Mouse (Mus musculus) kidney, embryonic 15.5 days (tissue): Measurements from ENCODE around the gene Asphd1. TPM values are rescaled to one million over a fixed set of nuclear protein-coding genes. Genes with fewer than 3 reads are reported as not detected.
A peak's percentile ranks its signal among the peaks of the same experiment; 100 is the strongest.
"Not testable (repeated sequence)": the region's sequence is repeated elsewhere in the genome, so short reads cannot be mapped to it uniquely, and the experiment has no call there.

Experiments
- ATAC-seq: fragments of 200-750 bp; cut with Nextera tagmentation; replicated peaks from 2 replicates; pipeline ENCODE4 v1.8.0; 2017; ENCODE audit warnings: moderate TSS enrichment; ENCODE audit not compliant: low FRiP score
- H3K27ac ChIP-seq: fragments of 300-500 bp; sonication (generic); 2 replicates; pipeline ENCODE4 v1.5.1; 2015; ENCODE audit warnings: mild to moderate bottlenecking, inconsistent platforms
- H3K27me3 ChIP-seq: fragments of 300-500 bp; sonication (generic); 2 replicates; pipeline ENCODE4 v1.6.1; 2015; ENCODE audit warnings: inconsistent platforms
- H3K36me3 ChIP-seq: fragments of 300-500 bp; sonication (generic); 2 replicates; pipeline ENCODE4 v1.6.1; 2015; ENCODE audit warnings: inconsistent platforms
- H3K4me1 ChIP-seq: fragments of 300-500 bp; sonication (generic); 2 replicates; pipeline ENCODE4 v1.6.1; 2015; ENCODE audit warnings: inconsistent platforms
- H3K4me2 ChIP-seq: fragments of 300-500 bp; sonication (generic); 2 replicates; pipeline ENCODE4 v1.6.1; 2015; ENCODE audit warnings: moderate library complexity, mild to moderate bottlenecking, inconsistent platforms
- H3K4me3 ChIP-seq: fragments of 300-500 bp; sonication (generic); replicated peaks from 2 replicates; pipeline ENCODE4 v1.5.1; 2015; ENCODE audit warnings: mild to moderate bottlenecking, inconsistent platforms
- H3K9ac ChIP-seq: fragments of 300-500 bp; sonication (generic); 2 replicates; pipeline ENCODE4 v1.6.1; 2015; ENCODE audit warnings: mild to moderate bottlenecking, inconsistent platforms
- H3K9me3 ChIP-seq: fragments of 300-500 bp; sonication (generic); replicated peaks from 2 replicates; pipeline ENCODE4 v1.6.1; 2016; ENCODE audit warnings: inconsistent platforms
- WGBS: fragments of 180-500 bp; shearing (Covaris S2); methylation state at CpG from one replicate; pipeline ENCODE4 v1.1.7; 2015; ENCODE audit warnings: mixed read lengths; 5-methylcytosine and 5-hydroxymethylcytosine counted together
- polyA plus RNA-seq: library from polyadenylated mRNA; unstranded; fragments of >200 nt; fragmentation: Nextera tagmentation; extraction: Ambion mirVana; gene quantifications from 2 replicates; pipeline ENCODE4 v1.2.1, GENCODE M21; 2015

The Asphd1 gene
- polyA plus RNA-seq, 1 experiment from 2014 or later = 0.21 TPM

- Histone ChIP-seq H3K27me3 (no peaks in the 10 kb centered on the region), H3K4me2 (no peak overlapping the region), H3K36me3 (no peaks in the 10 kb centered on the region), H3K9ac (no peak overlapping the region), H3K9me3 (no peaks in the 10 kb centered on the region), H3K4me1 (peaks cover 11% of the 10 kb centered on the region; the same call in 1 of the 2 replicates), H3K4me3 (no peak overlapping the region), H3K27ac (no peak overlapping the region)
- WGBS = 85% methylated on average over 4 of the region's 4 CpGs
- no peak for ATAC-seq
These were observed 29.4 kb downstream of the Asphd1 start for GRCm38 (mm10) chr7:126919973-126920372.

GRCm38 (mm10) chr7:126918356-126918755, 31.0 kb downstream of the Asphd1 start:
- not testable (repeated sequence) for H3K36me3 ChIP-seq, H3K27ac ChIP-seq, ATAC-seq, H3K4me3 ChIP-seq, H3K9ac ChIP-seq, H3K9me3 ChIP-seq, H3K27me3 ChIP-seq, H3K4me2 ChIP-seq
- WGBS = 27% methylated on average over 4 of the region's 4 CpGs
- peaks cover 11% of the 10 kb centered on the region; the same call in 1 of the 2 replicates for H3K4me1 ChIP-seq

GRCm38 (mm10) chr7:126914844-126915243, 34.5 kb downstream of the Asphd1 start:
- no peaks in the 10 kb centered on the region for H3K9me3 ChIP-seq
- H3K27ac ChIP-seq = no peak overlapping the region
- no peak overlapping the region for H3K4me3 ChIP-seq
- no peaks in the 10 kb centered on the region for H3K27me3 ChIP-seq
- no peak for ATAC-seq
- 79% methylated on average over 3 of the region's 3 CpGs for WGBS
- H3K4me1 ChIP-seq = 0 out of 2 replicates have a peak, but pooled peaks cover 3% of the 10 kb centered on the region
- no peaks in the 10 kb centered on the region for H3K36me3 ChIP-seq
- no peak overlapping the region for H3K9ac ChIP-seq
- no peak overlapping the region for H3K4me2 ChIP-seq

- Histone ChIP-seq H3K4me1 (no peaks in the 10 kb centered on the region), H3K4me2 (no peak overlapping the region), H3K9me3 (no peaks in the 10 kb centered on the region), H3K36me3 (no peaks in the 10 kb centered on the region), H3K4me3 (no peak overlapping the region), H3K9ac (no peak overlapping the region), H3K27me3 (no peaks in the 10 kb centered on the region), H3K27ac (no peak overlapping the region)
- ATAC-seq = no peak
- WGBS = 75% methylated on average over 3 of the region's 3 CpGs
These were observed 43.8 kb downstream of the Asphd1 start for GRCm38 (mm10) chr7:126905590-126905989.

- not testable (repeated sequence) for ATAC-seq, H3K36me3 ChIP-seq, H3K27ac ChIP-seq, H3K9me3 ChIP-seq, H3K27me3 ChIP-seq, H3K9ac ChIP-seq, H3K4me2 ChIP-seq, H3K4me3 ChIP-seq
- 91% methylated on average over 7 of the region's 9 CpGs for WGBS
- peaks cover 16% of the 10 kb centered on the region for H3K4me1 ChIP-seq
These were observed 49.6 kb downstream of the Asphd1 start for GRCm38 (mm10) chr7:126899781-126900180.

GRCm38 (mm10) chr7:126898102-126898990, 51.0 kb downstream of the Asphd1 start:
- H3K27ac ChIP-seq = peak overlapping the region; percentile 82
- H3K9me3 ChIP-seq = no peaks in the 10 kb centered on the region
- ATAC-seq = peak; percentile 95
- H3K4me1 ChIP-seq = peaks cover 16% of the 10 kb centered on the region
- peak overlapping the region; percentile 71 for H3K4me3 ChIP-seq
- peak overlapping the region; percentile 81 for H3K4me2 ChIP-seq
- no peaks in the 10 kb centered on the region for H3K36me3 ChIP-seq
- no peaks in the 10 kb centered on the region for H3K27me3 ChIP-seq
- 9% methylated on average over 37 of the region's 37 CpGs for WGBS
- peak overlapping the region; percentile 75 for H3K9ac ChIP-seq

GRCm38 (mm10) chr7:126897390-126898101, 51.8 kb downstream of the Asphd1 start:
- H3K36me3 ChIP-seq = no peaks in the 10 kb centered on the region
- H3K4me2 ChIP-seq = peak overlapping the region; percentile 81
- H3K27me3 ChIP-seq = no peaks in the 10 kb centered on the region
- peak overlapping the region; percentile 71 for H3K4me3 ChIP-seq
- peak overlapping the region; percentile 75 for H3K9ac ChIP-seq
- H3K4me1 ChIP-seq = peaks cover 16% of the 10 kb centered on the region
- H3K27ac ChIP-seq = peak overlapping the region; percentile 61
- WGBS = 20% methylated on average over 16 of the region's 16 CpGs
- ATAC-seq = peak; percentile 19
- H3K9me3 ChIP-seq = no peaks in the 10 kb centered on the region

- Histone ChIP-seq H3K4me2 (peak overlapping the region; percentile 81), H3K9me3 (no peaks in the 10 kb centered on the region), H3K36me3 (peaks cover under 1% of the 10 kb centered on the region; the same call in 1 of the 2 replicates), H3K4me3 (no peak overlapping the region), H3K4me1 (peaks cover 16% of the 10 kb centered on the region), H3K27me3 (no peaks in the 10 kb centered on the region), H3K27ac (no peak overlapping the region), H3K9ac (no peak overlapping the region)
- no peak for ATAC-seq
- WGBS = 83% methylated on average over 5 of the region's 5 CpGs
These were observed 52.5 kb downstream of the Asphd1 start for GRCm38 (mm10) chr7:126896912-126897311.

Other genes with a start within 250 kb of the Asphd1 start
- 17.9 and 24.3 TPM in 2 replicates for gene Coro1a, start 241.8 kb downstream of the Asphd1 start, polyA plus RNA-seq
- 63.8 and 73.2 TPM in 2 replicates for gene Mapk3, start 190.0 kb downstream of the Asphd1 start, polyA plus RNA-seq
- gene Gdpd3, start 183.2 kb downstream of the Asphd1 start, polyA plus RNA-seq = 1.8 and 1.9 TPM in 2 replicates
- 81.5 and 82.2 TPM in 2 replicates for gene Ypel3, start 172.6 kb downstream of the Asphd1 start, polyA plus RNA-seq
- gene Tbx6, start 168.1 kb downstream of the Asphd1 start, polyA plus RNA-seq = 0.37 and 0.51 TPM in 2 replicates
- gene Ppp4c, start 157.1 kb downstream of the Asphd1 start, polyA plus RNA-seq = 257 and 272 TPM in 2 replicates
- 0.52 and 0.54 TPM in 2 replicates for gene Fam57b, start 151.9 kb downstream of the Asphd1 start, polyA plus RNA-seq
- not detected in 2 replicates for gene 4930451I11Rik, start 117.9 kb downstream of the Asphd1 start, polyA plus RNA-seq
- gene Doc2a, start 102.2 kb downstream of the Asphd1 start, polyA plus RNA-seq = 6.6 and 11.4 TPM in 2 replicates
- gene Hirip3, start 87.6 kb downstream of the Asphd1 start, polyA plus RNA-seq = 36.8 and 40.1 TPM in 2 replicates
- gene Ino80e, start 87.2 kb downstream of the Asphd1 start, polyA plus RNA-seq = 88.9 and 91.0 TPM in 2 replicates
- gene Taok2, start 64.9 kb downstream of the Asphd1 start, polyA plus RNA-seq = 45.8 and 54.2 TPM in 2 replicates
- 28.5 and 31.6 TPM in 2 replicates for gene Tmem219, start 26.7 kb downstream of the Asphd1 start, polyA plus RNA-seq
- 15.5 and 17.0 TPM in 2 replicates for gene Kctd13, start 20.7 kb downstream of the Asphd1 start, polyA plus RNA-seq
- 1.3 and 2.5 TPM in 2 replicates for gene Sez6l2, start 981 bp upstream of the Asphd1 start, polyA plus RNA-seq
- 106 and 115 TPM in 2 replicates for gene Cdipt, start 26.3 kb upstream of the Asphd1 start, polyA plus RNA-seq
- gene Cdiptos, start 26.5 kb upstream of the Asphd1 start, polyA plus RNA-seq = 1.4 and 1.5 TPM in 2 replicates
- 15.3 and 16.8 TPM in 2 replicates for gene Mvp, start 65.0 kb upstream of the Asphd1 start, polyA plus RNA-seq
- gene Pagr1b, start 66.9 kb upstream of the Asphd1 start, polyA plus RNA-seq = 0.45 TPM in 1 of 2 replicates, not detected in the other
- 44.8 and 59.5 TPM in 2 replicates for gene Pagr1a, start 67.8 kb upstream of the Asphd1 start, polyA plus RNA-seq
- gene Gm42742, start 71.5 kb upstream of the Asphd1 start, polyA plus RNA-seq = 52.6 and 61.2 TPM in 2 replicates
- gene Prrt2, start 71.6 kb upstream of the Asphd1 start, polyA plus RNA-seq = 5.4 and 7.2 TPM in 2 replicates
- 64.4 and 65.8 TPM in 2 replicates for gene Maz, start 77.5 kb upstream of the Asphd1 start, polyA plus RNA-seq
- gene Kif22, start 92.9 kb upstream of the Asphd1 start, polyA plus RNA-seq = 136 and 141 TPM in 2 replicates
- gene Zg16, start 137.7 kb upstream of the Asphd1 start, polyA plus RNA-seq = not detected in 2 replicates
- 3.3 and 3.8 TPM in 2 replicates for gene AI467606, start 141.8 kb upstream of the Asphd1 start, polyA plus RNA-seq
- gene Qprt, start 172.6 kb upstream of the Asphd1 start, polyA plus RNA-seq = 16.7 and 19.0 TPM in 2 replicates
- gene Spn, start 188.2 kb upstream of the Asphd1 start, polyA plus RNA-seq = 0.32 and 0.37 TPM in 2 replicates
- gene Cd2bp2, start 246.5 kb upstream of the Asphd1 start, polyA plus RNA-seq = 59.3 and 66.6 TPM in 2 replicates